Mouse (Mus musculus) midbrain, embryonic 14.5 days (tissue): ENCODE measurements around the gene Sbf2. TPM values are rescaled to one million over a fixed set of nuclear protein-coding genes. Genes with fewer than 3 reads are reported as not detected.

Experiments used
- ATAC-seq: fragments of 200-750 bp; cut with Nextera tagmentation; 2 replicates; pipeline ENCODE4 v1.8.0; 2017; ENCODE audit warnings: moderate number of reproducible peaks, moderate library complexity; ENCODE audit not compliant: low FRiP score, low TSS enrichment
- DNase-seq: peaks from one replicate; pipeline ENCODE4 v3.0.0-alpha.2; 2015
- H3K27ac ChIP-seq: fragments of 300-500 bp; sonication (generic); replicated peaks from 2 replicates; pipeline ENCODE4 v1.5.1; 2014; ENCODE audit warnings: mild to moderate bottlenecking, low read depth, low read length, moderate library complexity
- H3K27me3 ChIP-seq: fragments of 300-500 bp; sonication (generic); 2 replicates; pipeline ENCODE4 v1.6.1; 2014; ENCODE audit warnings: low read length, control low read depth, mixed read lengths; ENCODE audit not compliant: control insufficient read depth, insufficient read depth
- H3K36me3 ChIP-seq: fragments of 300-500 bp; sonication (generic); 2 replicates; pipeline ENCODE4 v1.6.1; 2014; ENCODE audit warnings: low read length, control low read depth; ENCODE audit not compliant: control insufficient read depth, insufficient read depth
- H3K4me1 ChIP-seq: fragments of 300-500 bp; sonication (generic); 2 replicates; pipeline ENCODE4 v1.6.1; 2014; ENCODE audit warnings: mild to moderate bottlenecking, antibody characterized with exemption, low read length, control low read depth; ENCODE audit not compliant: control insufficient read depth, insufficient read depth
- H3K4me2 ChIP-seq: fragments of 300-500 bp; sonication (generic); 2 replicates; pipeline ENCODE4 v1.6.1; 2014; ENCODE audit warnings: mild to moderate bottlenecking, low read length, moderate library complexity
- H3K4me3 ChIP-seq: fragments of 300-500 bp; sonication (generic); replicated peaks from 2 replicates; pipeline ENCODE4 v1.5.1; 2014; ENCODE audit warnings: low read depth, low read length
- H3K9ac ChIP-seq: fragments of 300-500 bp; sonication (generic); replicated peaks from 2 replicates; pipeline ENCODE4 v1.6.1; 2014; ENCODE audit warnings: mild to moderate bottlenecking, low read length, moderate library complexity
- H3K9me3 ChIP-seq: fragments of 300-500 bp; sonication (generic); 2 replicates; pipeline ENCODE4 v1.6.1; 2016; ENCODE audit warnings: low read length, control low read depth, mixed read lengths; ENCODE audit not compliant: control insufficient read depth
- WGBS: fragments of 180-500 bp; shearing (Covaris S2); extraction: QIAGEN DNeasy Blood & Tissue Kit; methylation state at CpG from one replicate; pipeline ENCODE4 v1.1.7; 2014; 5-methylcytosine and 5-hydroxymethylcytosine counted together
- polyA plus RNA-seq: library from polyadenylated mRNA; unstranded; fragments of >200 nt; fragmentation: Nextera tagmentation; extraction: Ambion mirVana; gene quantifications from 2 replicates; pipeline ENCODE4 v1.2.1, GENCODE M21; 2014

Sbf2 gene
- polyA plus RNA-seq, 1 experiment from 2014 or later, result 73.5 TPM

DNA sequence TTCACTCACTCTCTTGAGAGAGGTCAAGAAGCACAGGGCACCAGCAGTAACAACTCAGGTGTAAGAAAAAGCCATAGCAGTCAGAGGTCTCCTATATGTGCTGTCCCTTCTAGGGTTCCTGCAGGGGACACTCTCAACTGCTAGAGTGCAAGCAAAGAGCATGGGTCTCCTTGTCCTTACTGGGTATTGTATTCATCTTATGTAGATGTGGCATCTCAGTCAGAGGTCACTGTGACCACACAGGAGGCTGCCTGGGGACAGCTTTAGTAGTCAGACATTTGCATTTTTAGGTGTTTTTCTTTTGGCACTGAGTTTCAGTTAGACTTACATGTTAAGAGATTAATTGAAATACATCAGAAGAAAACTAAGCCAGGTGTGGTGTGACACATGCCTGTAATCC is 347.7 kb downstream of the Sbf2 start:
- Histone ChIP-seq H3K4me2 (no peak overlapping the region), H3K9me3 (no peaks in the 10 kb centered on the region), H3K9ac (no peak overlapping the region), H3K36me3 (no peaks in the 10 kb centered on the region), H3K4me3 (no peak overlapping the region), H3K27me3 (no peaks in the 10 kb centered on the region), H3K27ac (no peak overlapping the region), H3K4me1 (no peaks in the 10 kb centered on the region)
- DNase-seq, result no peak
- no peak for ATAC-seq

DNA sequence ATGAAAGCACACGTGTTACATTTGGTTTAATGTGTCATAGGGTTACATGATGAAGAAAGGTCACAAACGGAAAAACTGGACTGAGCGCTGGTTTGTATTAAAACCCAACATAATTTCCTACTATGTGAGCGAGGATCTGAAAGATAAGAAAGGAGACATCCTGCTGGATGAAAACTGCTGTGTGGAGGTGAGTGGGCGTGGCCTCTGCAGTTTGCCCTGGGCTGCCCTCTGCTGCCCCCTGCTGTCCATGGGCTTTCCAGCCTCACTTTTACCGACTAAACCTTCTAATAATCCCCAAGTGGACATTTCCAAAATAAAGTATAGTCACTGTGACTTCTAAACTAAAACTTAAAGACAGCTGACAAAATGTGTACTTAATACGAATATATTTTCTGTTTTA is 348.9 kb downstream of the Sbf2 start:
- H3K27ac ChIP-seq, result no peak overlapping the region
- no peak overlapping the region for H3K4me3 ChIP-seq
- no peaks in the 10 kb centered on the region for H3K36me3 ChIP-seq
- H3K9ac ChIP-seq, result no peak overlapping the region
- H3K9me3 ChIP-seq, result no peaks in the 10 kb centered on the region
- DNase-seq, result peak; percentile 79
- H3K27me3 ChIP-seq, result no peaks in the 10 kb centered on the region
- ATAC-seq, result no peak
- no peaks in the 10 kb centered on the region for H3K4me1 ChIP-seq
- 37% methylated on average over 7 of the region's 7 CpGs for WGBS
- no peak overlapping the region for H3K4me2 ChIP-seq

DNA sequence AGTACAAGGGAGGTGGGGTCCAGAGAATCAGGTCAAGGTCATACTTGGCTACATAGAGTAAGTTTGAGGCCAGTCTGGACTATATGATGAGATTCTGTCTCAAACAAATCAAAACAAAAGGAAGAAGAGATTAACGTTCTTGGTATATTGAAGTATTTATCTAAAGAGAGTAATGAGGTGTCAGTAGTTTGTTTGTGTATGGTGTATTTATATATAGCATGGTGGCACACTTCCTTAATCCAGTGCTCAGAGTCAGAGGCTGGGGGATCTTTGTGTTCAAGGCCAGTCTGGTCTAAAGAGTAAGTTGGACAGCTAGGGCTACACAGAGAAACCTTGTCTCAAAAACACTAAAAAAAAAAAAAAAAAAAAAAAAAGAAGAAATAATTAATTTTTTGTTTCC is 351.2 kb downstream of the Sbf2 start:
- Histone ChIP-seq H3K36me3 (no peaks in the 10 kb centered on the region), H3K4me2 (no peak overlapping the region), H3K27ac (no peak overlapping the region), H3K4me3 (no peak overlapping the region), H3K9ac (no peak overlapping the region), H3K27me3 (no peaks in the 10 kb centered on the region), H3K4me1 (no peaks in the 10 kb centered on the region), H3K9me3 (no peaks in the 10 kb centered on the region)
- 81% methylated on average over 1 of the region's 1 CpGs for WGBS
- ATAC-seq, result no peak
- DNase-seq, result no peak

DNA sequence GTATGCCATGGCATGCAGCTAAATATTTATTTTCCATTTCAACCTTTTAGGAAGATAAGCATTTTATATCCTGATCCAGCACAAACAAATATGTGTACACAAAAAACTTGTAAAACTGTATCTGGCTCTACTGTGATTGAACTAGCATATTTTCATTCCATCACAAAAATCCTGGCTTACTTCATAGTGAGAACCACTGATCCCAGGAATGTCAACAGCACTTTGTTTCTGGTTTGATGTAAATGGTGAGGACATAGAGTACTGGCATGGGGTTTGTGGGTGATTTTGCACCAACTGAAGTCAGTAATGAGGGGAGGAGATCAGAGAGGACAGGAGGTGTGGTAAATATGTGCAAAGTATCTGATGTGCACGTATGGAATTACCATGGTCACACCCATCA is 352.1 kb downstream of the Sbf2 start:
- no peak overlapping the region for H3K4me2 ChIP-seq
- DNase-seq (no peak), ATAC-seq (no peak)
- no peaks in the 10 kb centered on the region for H3K36me3 ChIP-seq
- WGBS, result 75% methylated on average over 1 of the region's 1 CpGs
- no peaks in the 10 kb centered on the region for H3K9me3 ChIP-seq
- H3K9ac ChIP-seq, result no peak overlapping the region
- no peak overlapping the region for H3K27ac ChIP-seq
- H3K27me3 ChIP-seq, result no peaks in the 10 kb centered on the region
- H3K4me1 ChIP-seq, result no peaks in the 10 kb centered on the region
- H3K4me3 ChIP-seq, result no peak overlapping the region

DNA sequence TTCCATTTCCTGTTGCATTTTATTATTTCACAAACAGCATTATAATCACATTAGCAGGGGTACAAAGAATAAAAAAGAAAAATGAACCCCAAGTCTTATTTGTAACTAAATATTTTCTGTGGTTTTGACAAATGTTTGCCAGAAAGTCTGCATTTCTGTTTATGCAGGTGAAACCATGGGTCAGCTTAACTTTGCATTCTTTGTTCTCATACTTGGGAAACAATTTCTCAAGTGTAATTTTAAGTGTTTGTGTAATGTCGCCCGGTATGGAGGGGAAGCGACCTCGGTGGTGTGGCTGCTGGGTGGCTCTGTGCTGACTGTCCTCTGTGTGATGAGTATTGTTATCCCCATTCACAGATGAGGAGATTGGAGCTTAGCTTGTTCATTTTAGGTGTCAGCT is 352.9 kb downstream of the Sbf2 start:
- 88% methylated on average over 4 of the region's 4 CpGs for WGBS
- H3K4me1 ChIP-seq, result no peaks in the 10 kb centered on the region

DNA sequence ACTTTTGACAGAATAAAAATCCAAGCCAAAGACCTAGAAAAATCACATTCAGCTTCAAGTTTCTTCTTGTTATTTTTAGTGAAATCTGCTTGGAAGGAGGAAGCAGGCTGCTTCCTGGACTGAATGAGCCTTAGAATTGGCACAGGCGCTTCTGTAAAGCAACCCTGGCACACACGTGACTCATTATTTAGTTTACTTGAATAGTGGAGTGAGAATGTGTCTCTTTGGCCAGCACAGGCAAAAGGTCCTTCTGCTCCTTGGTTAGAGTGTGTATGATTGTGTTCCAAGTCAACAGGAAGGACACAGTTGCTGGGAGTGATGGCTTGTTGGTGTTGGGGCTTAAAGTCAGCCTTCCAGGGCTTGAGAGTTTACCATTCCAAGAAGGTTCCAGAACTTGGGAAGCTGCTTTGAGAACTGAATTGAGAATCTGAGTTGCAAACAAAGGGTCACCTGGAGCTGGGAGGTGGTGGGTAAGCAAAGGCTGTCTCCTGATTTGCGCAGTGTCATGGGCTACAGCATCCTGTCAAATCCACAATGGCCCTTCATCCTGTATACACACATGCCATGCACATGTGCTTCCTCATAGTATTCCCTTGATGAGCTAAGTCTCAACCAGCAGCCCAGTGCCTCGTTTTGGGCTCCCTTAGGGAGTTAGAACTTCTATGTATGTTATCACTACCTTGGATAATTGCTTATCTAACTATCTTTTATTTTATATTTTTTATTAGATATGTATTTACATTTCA is 354.6 kb downstream of the Sbf2 start:
- ATAC-seq (no peak), DNase-seq (no peak)
- Histone ChIP-seq H3K36me3 (no peaks in the 10 kb centered on the region), H3K4me2 (no peak overlapping the region), H3K4me1 (no peaks in the 10 kb centered on the region), H3K4me3 (no peak overlapping the region), H3K9me3 (no peaks in the 10 kb centered on the region), H3K27ac (no peak overlapping the region), H3K27me3 (no peaks in the 10 kb centered on the region), H3K9ac (no peak overlapping the region)
- 85% methylated on average over 4 of the region's 4 CpGs for WGBS

More for the DNA sequence above, 352.9 kb downstream of the Sbf2 start:
- no peak overlapping the region for H3K4me3 ChIP-seq
- no peaks in the 10 kb centered on the region for H3K9me3 ChIP-seq
- no peaks in the 10 kb centered on the region for H3K27me3 ChIP-seq
- no peak for DNase-seq
- ATAC-seq, result no peak
- H3K4me2 ChIP-seq, result no peak overlapping the region
- no peak overlapping the region for H3K27ac ChIP-seq
- H3K9ac ChIP-seq, result no peak overlapping the region
- no peaks in the 10 kb centered on the region for H3K36me3 ChIP-seq

DNA sequence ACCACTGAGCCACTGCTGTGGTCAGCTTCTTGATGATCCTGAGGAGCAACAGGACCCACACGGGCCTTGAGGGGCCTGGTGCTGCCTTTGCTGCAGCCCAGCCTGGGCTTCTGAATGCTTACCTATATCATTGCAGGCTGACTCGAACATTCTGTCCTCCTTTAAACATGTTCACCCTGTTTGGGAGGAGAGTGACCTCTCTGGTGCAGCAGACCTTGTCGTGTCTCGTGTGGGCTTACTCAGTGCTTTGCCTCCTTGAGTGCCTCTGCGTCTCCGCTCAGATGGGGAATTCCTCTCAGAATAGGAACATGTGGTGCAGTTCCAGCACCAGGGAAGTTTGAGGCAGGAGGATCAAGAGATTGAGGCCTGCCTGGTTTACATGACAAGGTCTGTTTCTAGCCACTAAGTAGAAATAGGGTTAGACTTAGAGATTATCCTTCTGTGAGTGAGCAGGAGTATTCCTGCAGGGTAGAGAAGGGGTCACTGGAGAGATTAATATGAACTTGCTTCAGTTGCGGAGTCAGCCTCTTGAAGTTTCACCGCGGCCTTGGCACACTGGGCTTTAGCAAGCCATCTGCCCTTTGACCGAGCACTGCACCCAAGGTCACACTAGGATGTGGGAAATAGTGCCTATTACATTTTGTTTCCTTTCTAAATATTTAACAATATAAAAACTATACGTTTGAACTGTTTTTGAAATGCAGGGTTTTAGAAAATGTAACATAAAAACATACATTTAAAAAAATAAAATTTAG is 356.3 kb downstream of the Sbf2 start:
- no peak overlapping the region for H3K9ac ChIP-seq
- WGBS, result 87% methylated on average over 11 of the region's 11 CpGs
- H3K27ac ChIP-seq, result no peak overlapping the region
- H3K9me3 ChIP-seq, result no peaks in the 10 kb centered on the region
- no peaks in the 10 kb centered on the region for H3K4me1 ChIP-seq
- no peaks in the 10 kb centered on the region for H3K36me3 ChIP-seq
- H3K4me2 ChIP-seq, result no peak overlapping the region
- DNase-seq (no peak), ATAC-seq (no peak)
- no peaks in the 10 kb centered on the region for H3K27me3 ChIP-seq
- H3K4me3 ChIP-seq, result no peak overlapping the region
